Mouse (Mus musculus): ENCODE measurements around the gene Smox.

GRCm38 (mm10) chr2:131517550-131517949 lies 26.3 kb downstream of the Smox start:
- TF ChIP-seq CTCF (IDR thresholded peaks at IDR 0.05; ENCODE audit: low read depth, low read length) (peak; percentile 8; the same call in 1 of the 2 replicates), POLR2A (IDR thresholded peaks at IDR 0.05; ENCODE audit: borderline replicate concordance, low read depth, low read length) (no peak)
